Mouse (Mus musculus): ENCODE data around the gene Timp3.
A peak's percentile ranks its signal among the peaks of the same experiment; 100 is the strongest.

The Timp3 gene

DNA sequence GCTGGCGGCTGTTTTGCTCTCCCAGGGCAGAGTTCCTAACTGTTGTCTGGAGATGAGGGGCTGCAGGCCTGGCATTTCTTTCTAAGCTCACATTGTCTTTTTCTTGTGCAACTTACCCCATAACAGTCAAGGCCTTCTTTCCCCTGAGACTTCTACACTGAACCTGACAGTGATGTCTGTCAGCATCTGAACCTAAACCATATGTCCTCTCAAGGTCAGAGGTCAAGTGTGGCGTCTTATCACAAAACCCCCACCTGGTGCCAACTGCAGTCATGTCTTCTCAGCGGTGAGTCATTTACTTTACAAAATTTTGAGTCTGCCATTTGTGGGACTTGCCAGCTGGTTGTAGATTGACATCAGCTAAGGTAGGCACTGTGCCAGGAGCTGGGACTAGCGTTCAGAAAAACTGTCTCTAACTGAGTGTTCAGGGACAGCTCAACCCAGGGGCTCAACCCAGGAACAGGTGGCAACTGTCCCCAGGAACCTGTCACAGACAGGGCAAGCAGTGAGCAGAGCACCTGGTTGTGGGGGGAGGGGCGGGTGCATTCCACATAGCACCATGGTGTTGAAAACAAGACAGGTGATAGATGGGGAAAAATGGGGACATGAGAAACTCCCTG is 87.8 kb downstream of the Timp3 start:
- DNase-seq (ENCODE audit: low spot score in 2 of 2), result peak in 1 of 2 experiments; percentile 50

DNA sequence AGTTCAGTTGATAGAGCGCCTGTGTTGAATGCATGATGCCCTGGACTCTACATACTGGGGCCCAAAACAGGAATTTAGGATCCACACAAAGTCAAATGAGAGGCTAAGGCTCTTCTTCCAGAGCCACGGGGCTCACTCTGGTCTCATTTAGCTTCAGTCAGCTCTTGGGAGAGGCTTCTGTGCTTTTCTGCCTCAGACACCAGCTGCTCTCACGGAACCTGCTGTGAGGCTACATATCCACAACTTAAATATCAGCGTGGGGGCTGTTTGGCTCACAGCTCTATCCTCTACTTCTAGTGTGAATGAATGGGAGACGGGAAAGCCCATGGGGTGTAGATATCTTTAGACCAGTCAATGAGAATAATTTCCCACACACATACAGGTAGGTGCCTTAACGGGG is 88.6 kb downstream of the Timp3 start:
- DNase-seq (ENCODE audit: low spot score in 2 of 2), result peak in 1 of 2 experiments; percentile 28

DNA sequence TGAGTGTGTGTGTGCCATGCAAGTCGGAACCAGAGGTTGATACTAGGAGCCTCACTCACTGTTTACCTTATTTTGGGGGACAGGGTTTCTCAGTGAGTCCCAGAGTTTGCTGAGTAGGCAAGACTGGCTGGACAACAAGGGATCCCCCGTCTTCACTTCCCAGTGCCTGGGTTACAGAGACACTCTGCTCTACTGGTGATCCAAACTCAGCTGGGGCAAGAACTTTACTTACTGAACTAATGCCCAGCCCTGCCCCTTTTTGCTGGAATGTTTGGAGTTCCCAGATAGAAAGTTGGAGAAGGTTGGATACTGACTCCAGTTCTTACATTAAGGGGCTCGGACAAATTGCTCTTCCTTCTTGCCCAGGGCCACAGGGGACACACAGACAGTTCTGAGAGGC is 89.2 kb downstream of the Timp3 start:
- DNase-seq (ENCODE audit: low spot score in 2 of 2), result peak in 1 of 2 experiments; percentile 36

GRCm38 (mm10) chr10:86389913-86390312 is 89.7 kb downstream of the Timp3 start:
- DNase-seq (ENCODE audit: low spot score in 2 of 2), result no peak

DNA sequence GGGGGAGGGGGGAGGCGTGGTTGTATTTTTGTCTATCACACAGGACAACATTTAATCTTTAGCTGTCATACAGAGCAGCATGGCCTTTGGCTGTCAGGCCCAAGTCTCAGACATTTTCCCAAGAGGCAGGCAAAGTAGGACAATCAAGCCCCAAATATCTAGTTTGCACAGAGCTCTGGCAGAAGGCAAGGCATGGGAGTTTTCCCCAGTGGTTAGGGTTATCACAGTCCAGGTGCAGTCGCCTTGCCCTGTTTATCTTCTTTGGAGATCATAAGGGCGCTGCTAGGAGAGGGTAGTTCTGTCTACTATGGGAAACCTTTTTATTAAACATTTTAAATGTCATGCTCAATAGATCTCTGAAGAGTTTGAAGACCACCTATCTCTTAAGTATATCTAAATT is 92.2 kb downstream of the Timp3 start:
- no peak for DNase-seq (ENCODE audit: low spot score in 2 of 2)

GRCm38 (mm10) chr10:86397577-86398346 is 97.6 kb downstream of the Timp3 start:
- DNase-seq (ENCODE audit: low spot score in 2 of 2), result no peak

- no peak for DNase-seq (ENCODE audit: low spot score in 2 of 2)
Measured at GRCm38 (mm10) chr10:86398347-86398720, 98.2 kb downstream of the Timp3 start.

All from spleen, postnatal 4 days (tissue).